Mouse (Mus musculus) lung, postnatal 25 days (tissue): ENCODE data around the gene Nrxn2.

ENCODE experiments used
- DNase-seq: peaks from one replicate; pipeline ENCODE4 v3.0.0; 2022; ENCODE audit warnings: low spot score

Gene Nrxn2

DNA sequence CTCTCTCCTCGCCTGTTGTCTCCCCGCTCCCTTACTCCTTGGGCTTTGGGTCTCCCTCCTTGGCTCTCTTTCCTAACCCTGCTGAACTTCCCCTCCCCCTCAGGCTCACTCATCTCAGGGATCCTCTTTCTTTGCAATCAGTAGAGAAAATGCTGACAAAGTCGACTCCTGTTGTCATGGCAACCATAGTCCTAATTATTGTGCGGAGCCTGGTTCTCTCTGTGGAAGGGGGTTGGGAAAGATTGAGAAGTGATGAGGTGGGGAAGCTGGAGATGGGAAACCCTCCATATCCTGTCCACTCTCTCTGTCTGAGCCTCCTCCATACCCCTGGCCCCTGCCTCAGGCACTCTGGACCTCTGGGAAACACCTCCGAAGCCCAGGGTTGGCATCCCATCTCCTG is 100.1 kb downstream of the Nrxn2 start:
- no peak for DNase-seq

DNA sequence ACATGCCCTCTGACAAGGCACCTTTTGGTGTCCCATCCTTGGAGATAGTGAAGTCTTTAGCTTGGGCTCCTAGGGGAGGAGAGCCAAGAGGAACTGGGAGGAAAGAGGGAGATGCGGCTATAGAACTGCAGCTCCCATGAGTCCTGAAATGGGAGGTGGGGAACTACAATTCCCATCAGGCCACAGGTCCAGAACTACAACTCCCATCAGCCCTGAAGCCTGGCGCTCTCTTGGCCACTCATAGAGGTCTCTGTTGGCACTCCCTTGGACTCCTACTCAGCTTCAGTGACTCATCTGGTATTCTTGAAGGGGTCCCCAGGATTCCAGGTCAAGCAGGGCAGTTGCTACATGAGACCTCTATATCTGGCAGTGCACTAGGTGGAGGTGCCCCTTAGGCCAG is 101.0 kb downstream of the Nrxn2 start:
- no peak for DNase-seq

DNA sequence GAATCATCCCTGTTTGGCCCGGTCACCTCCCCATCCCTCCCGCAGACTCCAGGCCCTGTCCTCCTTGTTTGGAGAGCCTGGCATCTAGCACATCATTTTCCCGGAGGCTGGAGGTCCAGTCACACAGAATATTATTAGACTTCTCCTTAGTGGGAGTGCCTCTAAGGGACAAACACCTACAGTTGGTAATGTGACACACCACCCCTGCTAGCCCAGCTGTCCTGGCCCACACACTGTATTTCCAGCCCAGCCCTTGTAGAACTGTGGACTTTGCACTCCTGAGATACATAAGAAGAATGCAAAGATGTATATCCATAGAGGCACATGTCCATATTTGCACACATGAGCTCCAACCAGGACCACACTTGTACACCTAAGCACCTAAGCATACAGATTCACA is 103.1 kb downstream of the Nrxn2 start:
- DNase-seq = no peak

DNA sequence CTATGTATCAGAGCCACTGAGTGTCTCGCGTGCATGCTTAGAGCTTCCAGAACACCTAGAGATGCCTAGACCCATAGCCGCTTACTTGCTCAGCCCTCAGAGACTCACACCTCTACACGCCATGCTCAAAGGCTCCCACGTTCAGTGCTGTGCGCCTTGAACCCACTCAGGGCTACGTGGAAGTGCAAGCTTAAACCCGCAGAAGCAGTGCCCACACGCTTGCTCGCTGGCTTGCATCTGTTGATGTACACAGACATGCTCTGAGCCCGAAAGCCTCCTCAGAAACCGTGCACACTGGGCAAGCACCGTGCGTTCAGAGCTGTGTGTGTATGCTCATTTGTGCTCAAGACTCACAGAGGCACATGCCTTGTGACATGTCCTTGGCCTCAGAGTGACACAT is 103.8 kb downstream of the Nrxn2 start:
- DNase-seq = no peak

DNA sequence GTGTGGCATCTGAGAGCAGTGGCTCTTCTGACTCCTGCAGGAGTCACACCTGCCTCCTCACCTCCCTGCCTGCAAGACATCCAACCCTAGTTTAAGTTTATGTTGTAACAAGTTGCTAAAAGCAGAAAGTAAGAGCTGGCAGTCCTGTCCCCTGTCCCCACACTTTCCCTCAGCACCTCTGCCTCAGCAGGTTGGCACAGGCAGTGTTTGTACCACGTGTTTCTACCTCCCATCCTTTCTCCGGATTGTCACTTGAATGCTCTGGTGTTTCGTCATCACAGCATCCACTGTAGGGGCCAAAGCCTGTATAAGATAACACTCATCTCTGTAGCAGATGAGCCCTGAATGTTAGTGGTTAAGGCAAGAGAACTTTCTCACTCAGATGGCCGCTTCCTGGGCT is 106.5 kb downstream of the Nrxn2 start:
- DNase-seq = no peak

DNA sequence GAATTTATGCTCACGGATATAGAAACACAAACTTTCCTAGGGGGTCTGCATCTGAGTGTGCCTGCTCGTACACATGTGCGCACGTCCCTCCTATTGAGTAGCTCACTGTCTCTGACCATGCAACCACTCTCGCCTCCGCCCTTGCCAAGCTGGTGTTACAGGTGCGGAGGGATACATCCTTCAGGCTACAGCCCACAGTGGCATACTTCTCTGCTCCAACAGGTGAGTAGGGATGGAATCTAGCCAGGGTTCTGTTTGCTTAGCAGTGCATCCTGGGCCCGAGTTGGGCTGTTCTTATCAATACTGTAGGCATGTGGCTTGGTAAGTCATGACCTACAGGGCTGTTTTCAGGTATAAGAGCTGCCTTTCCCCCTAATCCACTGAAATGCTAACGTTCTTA is 107.5 kb downstream of the Nrxn2 start:
- DNase-seq = no peak

DNA sequence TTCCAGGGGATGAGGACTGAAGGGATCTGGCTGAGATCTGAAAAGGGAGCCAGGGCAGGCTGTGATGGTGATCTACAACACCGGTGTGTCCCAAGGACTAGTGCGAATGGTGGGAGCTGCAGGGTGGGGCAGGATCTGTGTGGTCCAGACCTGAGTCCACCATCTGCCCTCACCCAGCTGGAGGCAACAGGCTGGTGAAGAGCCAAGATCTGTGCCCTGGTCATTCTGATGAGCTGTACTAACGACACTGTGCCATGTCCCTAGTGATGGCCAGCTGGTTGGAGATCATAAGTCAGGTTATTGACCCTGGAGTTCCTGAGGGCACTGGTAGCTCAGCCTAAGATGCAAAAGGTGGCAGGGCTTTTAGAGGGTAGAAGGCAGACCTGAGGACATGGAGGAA is 108.9 kb downstream of the Nrxn2 start:
- no peak for DNase-seq

DNA sequence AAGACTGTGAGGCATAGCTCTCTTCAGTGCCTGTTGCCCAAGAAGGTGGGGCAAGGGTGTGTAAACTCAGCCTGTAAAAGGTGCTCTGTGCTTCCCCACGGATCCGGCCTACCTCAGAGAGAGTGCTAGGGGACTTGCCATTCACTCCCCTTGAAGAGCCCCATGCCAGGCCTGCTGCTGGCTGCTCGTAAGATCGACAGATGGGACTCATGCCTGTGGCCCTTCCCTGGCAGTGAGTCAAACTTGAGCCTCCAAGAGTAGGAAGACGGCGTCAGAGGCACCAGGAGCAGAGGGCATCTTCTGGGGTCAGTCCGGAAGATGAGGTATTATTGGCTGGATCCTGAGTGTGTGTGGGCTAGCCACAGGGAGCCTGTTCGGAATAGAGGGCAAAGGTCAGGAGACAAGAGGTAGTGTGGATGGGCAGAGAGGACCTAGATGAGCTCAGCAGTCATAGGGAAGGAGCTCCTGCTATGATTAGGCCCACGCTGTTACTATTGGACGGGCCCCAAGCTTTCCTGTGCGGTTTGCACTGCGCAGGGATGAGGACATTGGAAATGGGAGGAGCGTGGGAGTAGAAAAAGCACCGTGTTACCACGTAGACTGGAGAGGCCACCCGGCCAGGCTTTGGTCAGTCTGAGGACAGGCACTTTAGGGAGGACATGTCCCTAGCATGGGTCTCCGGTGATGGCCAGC is 109.5 kb downstream of the Nrxn2 start:
- DNase-seq = no peak

DNA sequence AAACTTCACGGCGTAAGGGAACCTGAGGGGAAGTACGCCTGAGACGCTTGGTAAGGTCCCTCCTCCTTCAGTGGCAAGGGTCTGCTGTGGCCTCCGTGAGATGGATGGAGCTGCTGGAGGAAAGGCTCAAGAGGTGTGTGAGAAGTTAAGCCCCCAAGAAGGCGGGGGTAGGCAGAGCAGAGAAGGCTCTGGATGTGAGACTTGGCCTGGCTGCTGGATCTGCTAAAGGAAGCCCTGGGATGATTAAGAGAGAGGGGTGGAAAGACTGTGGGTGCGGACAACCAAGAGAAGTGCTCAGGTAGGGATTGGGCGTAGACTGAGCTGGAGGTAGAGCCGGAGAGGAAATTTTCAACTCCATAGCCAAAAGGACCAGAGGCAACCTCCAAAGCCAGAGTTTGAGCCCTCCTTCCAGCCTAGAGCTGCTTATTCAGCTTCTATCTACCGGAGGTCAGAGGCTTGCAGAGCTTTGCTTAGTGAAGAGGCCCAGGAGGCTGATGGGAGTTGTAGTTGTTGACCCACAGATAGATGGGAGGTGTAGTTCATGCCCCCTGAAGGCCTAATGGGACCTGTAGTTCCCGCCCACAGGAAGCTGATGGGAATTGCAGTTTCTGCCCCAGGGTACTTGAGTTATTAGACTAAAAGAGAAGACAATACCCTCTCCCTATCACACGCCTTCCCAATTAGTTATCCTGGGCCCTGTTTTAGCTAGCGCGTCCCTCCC is 110.9 kb downstream of the Nrxn2 start:
- peak; percentile 26 for DNase-seq

DNA sequence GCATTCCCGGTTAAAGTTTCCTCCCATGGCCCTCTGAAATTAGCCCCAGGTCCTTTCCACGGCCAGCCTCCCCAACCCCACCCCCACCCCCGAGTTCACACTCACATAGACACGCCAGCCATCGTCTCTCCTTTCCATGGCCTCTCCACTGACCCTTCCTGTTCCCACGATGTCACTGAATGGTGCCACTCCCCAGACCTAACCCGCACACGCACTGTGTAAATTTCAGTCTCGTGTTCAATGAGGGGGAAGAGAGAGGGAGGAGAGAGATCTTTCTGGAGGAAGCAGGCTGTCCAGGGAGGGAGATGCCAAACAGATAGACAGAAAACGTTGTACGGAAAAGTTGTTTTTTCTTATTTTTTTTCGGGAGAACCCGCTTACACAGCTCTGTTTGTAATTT is 111.8 kb downstream of the Nrxn2 start:
- DNase-seq = no peak

DNA sequence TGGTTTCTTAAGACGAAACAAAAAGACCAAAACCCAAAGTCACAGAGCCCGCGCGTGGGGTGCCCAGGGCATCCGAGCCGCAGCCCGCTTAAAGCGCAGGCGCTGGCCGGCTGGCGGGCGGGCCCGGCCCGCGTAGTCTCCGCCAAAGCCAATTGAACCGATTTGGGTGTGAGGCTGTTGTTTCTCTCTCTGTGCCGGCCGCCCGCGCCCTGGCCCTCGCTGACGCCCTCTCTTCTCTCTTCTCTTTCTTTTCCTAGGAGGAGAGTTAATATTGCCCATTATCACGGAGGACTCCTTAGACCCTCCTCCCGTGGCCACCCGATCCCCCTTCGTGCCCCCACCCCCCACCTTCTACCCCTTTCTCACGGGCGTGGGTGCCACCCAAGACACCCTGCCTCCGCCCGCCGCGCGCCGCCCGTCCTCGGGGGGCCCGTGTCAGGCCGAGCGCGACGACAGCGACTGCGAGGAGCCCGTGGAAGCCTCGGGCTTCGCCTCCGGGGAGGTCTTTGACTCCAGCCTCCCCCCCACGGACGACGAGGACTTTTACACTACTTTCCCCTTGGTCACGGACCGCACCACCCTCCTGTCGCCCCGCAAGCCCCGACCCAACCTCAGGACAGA is 112.6 kb downstream of the Nrxn2 start:
- DNase-seq = no peak

DNA sequence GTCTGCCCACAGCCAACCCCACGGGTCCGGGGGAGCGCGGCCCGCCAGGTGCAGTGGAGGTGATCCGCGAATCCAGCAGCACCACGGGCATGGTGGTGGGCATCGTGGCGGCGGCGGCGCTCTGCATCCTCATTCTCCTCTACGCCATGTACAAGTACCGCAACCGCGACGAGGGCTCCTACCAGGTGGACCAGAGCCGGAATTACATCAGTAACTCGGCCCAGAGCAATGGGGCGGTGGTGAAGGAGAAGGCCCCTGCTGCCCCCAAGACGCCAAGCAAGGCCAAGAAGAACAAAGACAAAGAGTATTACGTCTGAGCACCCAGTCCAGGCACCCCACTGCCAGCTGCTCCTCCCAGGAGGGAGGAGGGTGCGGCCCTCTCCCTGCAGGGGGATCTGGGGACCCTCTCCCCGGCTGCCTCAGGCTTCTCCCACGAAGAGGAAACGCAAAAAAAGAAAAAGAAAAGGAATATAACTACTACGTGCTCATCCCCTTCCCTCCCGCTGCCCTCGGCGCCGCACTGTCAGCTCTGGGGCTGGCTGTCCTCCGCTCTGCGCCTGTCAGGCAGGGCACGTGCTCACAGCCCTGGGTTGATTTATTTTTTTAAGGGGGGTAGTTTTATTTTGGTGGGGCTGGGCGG is 113.4 kb downstream of the Nrxn2 start:
- no peak for DNase-seq

DNA sequence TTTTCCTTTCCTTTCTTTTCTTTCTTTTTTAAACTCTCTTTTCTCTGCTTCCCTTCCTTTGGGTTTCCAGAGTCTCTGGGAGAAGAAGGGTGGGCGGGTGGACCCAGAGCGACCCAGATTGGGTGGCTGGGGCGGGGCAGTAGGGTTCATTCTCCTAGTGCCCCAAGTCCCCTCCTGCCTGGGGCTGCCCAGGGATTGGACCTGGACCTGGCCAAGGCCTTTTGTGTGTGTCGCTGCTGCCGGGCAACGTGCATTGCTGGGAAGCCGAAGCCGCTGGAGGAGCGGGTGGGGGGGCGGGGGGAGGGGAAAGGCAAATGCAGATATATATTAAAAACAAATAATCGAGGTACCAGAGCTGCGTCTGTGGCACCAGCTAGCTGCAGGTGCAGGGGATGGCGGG is 114.1 kb downstream of the Nrxn2 start:
- DNase-seq = no peak

DNA sequence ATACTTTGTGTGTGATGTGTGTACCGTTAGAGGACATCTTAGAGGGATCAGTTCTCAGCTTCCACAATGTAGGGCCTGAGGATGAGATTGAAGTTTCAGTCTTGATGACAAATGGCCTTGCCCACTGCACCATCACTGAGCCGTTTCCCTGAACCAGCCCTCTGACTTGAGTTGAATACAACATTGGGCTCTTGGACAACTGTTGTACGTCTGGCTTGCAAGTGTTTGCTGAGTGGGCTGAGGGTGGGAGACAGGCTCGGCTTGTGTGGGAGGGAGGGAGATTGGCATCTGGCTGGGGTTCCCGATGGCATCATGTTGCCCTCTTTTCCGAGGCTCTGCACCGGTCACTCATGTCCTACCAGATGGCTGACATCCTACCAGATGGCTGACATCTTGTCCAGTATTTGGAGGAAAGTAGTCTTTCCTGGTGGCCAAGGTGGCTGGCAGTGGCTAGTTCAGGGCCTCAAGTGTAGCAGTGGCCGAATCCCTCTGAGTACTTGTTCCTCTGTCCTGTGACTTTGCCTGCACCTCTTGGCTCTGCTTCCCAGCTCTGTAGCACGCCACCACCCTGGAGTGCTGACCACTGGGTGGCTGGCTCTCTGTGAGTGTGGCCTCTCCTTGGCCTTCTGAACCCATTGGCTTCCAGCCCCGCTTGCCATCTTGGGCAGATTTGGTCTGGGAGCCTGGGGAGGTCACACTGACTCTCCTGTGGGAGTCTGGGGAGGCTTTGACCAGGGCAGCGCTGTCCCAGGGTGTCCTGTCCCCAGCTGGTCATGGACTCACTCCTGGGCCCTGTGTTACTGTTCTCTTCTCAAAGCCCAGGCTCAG is 115.0 kb downstream of the Nrxn2 start:
- DNase-seq = no peak

DNA sequence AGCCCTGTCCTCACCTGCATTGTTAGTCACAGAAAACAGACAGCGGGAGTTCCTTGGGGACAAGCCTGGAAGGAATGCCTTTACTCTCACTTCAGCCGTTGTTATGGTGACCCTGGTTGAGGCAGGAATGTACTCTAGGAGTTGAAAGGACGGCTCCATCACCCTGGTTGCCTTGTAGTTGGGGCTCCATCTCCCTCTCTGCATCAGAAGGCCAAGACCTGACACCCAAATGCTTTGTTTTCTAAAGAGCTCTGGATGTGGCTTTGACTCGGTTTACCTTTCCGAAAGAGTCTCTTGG is 115.5 kb downstream of the Nrxn2 start:
- no peak for DNase-seq

DNA sequence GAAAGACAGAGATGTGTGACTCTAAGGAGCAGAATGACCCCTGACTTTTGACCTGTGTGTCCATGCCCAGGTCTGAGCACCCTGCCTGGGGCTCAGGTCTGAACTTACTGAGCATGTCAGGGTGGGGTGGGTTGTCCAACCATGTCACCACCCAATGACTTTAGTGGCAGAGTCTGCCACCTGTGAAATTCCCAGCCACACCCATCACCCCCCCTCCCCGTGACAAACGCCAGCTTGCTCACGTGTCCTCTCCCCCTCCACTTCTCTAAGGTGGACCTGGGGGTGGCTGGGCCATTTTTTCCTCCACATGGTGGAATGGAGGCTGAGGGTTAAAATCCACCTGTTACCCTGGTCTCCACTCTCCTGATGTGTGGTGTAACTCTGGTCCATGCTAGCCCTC is 117.7 kb downstream of the Nrxn2 start:
- DNase-seq = no peak

DNA sequence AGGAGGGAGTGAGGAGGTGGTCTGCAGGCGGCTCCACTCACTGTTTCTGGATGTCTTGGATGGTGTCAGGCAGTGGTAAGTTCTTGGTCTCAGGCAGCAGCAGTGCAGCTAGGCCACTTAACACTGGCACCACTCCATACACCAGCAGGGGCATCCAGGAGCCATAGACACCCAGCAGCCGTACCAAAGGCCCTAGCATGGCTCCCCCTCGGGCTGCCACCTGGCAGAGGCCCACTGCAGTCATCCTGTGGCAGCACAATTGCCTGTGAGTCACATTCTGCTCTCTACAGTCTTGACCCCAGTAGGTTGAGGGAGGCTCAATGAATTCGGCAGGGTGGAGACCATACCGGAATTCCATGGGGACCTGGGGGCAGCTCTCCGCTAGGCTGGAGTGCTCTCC is 118.2 kb downstream of the Nrxn2 start:
- no peak for DNase-seq

DNA sequence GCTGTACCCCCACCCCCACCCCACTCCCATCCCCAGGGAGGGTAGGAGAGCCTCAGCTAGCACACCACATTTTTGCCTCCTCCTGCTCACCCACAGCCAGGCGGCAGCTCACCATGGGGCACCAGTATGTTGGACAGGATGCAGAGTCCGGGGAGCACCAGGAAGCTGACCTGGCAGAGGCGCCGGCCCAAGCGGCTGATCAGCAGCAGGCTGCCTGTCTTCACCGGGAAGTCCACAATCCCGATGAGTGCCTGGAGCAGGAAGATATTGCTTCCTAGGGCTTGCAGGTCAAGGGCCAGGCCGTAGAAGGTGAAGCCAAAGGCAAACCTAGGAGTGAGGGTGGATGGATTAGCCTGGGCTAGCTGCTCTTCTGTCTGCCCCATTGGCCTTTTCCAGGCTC is 119.0 kb downstream of the Nrxn2 start:
- no peak for DNase-seq

DNA sequence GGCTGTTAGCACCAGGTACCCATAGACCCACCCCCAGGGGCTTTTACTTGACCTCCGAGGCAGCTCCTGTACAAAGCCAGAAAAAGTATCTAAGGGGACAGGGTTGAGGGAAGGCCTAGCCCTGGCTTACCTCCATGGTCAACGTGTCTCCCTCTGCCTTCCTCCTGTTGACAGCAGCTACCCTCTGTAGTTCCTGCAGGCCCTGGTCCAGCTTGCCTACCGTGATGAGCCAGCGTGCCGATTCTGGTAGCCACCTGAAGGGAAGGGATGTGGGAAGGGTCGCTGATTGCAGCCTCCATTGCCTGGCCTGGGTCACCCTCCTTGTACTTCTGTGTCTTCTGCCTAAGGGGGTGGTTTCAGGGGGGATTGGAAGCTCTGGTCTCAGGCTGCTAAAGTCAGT is 120.0 kb downstream of the Nrxn2 start:
- DNase-seq = no peak

DNA sequence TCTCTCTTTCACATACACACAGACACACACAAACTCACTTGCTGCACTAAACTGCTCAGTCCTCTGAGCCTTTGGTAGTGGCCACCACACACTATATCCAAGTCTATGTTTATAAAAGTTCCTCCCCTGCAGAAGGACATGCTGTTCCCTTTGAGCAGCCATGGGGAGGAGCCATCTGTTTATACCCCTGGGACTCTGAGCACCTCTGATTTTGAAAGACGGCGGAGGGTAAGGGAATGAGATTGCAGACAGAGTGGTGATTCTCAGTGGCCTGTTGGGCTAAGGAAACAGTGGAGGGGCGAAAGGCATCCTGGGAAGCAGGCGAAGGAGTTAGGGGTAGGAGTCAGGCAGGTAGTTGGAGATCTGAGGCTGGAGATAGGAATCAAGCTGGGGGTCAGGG is 121.1 kb downstream of the Nrxn2 start:
- no peak for DNase-seq

DNA sequence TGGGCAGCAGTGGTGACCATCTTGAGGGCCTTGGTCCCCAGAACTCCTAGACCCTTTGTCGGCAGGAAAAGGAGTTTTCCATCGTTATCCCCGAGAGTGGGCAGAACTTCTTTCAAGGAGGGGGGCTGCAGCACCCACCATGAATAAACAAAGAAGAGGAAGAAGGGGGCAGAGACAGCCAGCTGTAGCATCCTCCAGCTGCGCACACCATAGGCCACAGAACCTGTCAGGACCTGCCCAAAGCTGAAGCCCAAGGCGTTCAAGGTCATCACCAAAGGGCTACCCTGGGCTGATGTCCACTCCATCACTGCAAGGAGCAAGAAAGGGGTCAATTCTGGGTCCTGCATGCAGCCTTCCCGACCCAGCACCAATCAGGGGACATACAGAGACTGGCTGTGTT is 121.7 kb downstream of the Nrxn2 start:
- no peak for DNase-seq

DNA sequence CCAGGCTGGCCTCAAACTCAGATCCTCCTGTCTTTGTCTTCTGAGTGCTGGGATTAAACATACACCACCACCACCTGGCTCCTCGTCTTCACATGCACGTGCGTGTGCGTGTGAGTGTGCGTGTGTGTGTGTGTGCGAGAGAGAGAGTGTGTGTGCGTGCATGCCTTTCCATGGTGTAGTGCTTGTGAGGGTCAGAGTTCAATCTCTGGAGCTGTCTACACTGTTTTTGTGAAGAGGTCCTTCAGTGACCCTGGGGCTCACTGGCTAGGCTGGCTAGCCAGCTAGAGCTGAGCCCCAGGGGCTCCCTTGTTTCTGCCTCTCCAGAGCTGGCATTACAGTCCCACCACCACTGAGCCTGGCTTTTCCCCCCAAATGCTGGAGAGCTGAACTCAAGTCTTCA is 123.0 kb downstream of the Nrxn2 start:
- no peak for DNase-seq
